Mouse (Mus musculus) MEL (cell line): ENCODE measurements around the gene Ppp2r5e. TPM values are rescaled to one million over a fixed set of nuclear protein-coding genes. Genes with fewer than 3 reads are reported as not detected.

ENCODE experiments used
- DNase-seq: peaks from one replicate; pipeline ENCODE4 v3.0.0; 2011; ENCODE audit warnings: low read depth, low spot score
- H3K27ac ChIP-seq: 2 replicates; pipeline ENCODE4 v1.5.1; 2012; ENCODE audit warnings: low read depth, mild to moderate bottlenecking, control low read depth, low read length, moderate library complexity; ENCODE audit not compliant: control insufficient read depth
- H3K27me3 ChIP-seq, 2 experiments: fragments of 150-350 bp in 1 of 2; sonication (generic) in 1 of 2; 2 replicates each; pipeline ENCODE4 v1.6.1; 2012; ENCODE audit warnings: low read length in 2 of 2, mild to moderate bottlenecking in 2 of 2, improper control_type of control experiment in 1 of 2, moderate library complexity in 1 of 2; ENCODE audit not compliant: insufficient read depth in 2 of 2, control insufficient read depth in 1 of 2
- H3K36me3 ChIP-seq, 2 experiments: 2 replicates each; pipeline ENCODE4 v1.6.1; 2012 to 2014; ENCODE audit warnings: low read length in 2 of 2, improper control_type of control experiment in 1 of 2, inconsistent platforms in 1 of 2, mild to moderate bottlenecking in 1 of 2; ENCODE audit not compliant: insufficient read depth in 2 of 2, control insufficient read depth in 1 of 2
- H3K4me1 ChIP-seq, 2 experiments: fragments of 150-350 bp in 1 of 2; sonication (generic) in 1 of 2; 2 replicates each; pipeline ENCODE4 v1.6.1; 2012; ENCODE audit warnings: low read length in 2 of 2, improper control_type of control experiment in 1 of 2, mild to moderate bottlenecking in 1 of 2; ENCODE audit not compliant: insufficient read depth in 2 of 2, control insufficient read depth in 1 of 2
- H3K4me3 ChIP-seq, 2 experiments: fragments of 150-350 bp in 1 of 2; sonication (generic) in 1 of 2; 2 replicates each; pipeline ENCODE4 v1.5.1; 2012; ENCODE audit warnings: low read depth in 2 of 2, low read length in 2 of 2, mild to moderate bottlenecking in 2 of 2, moderate library complexity in 2 of 2, control low read depth in 1 of 2, improper control_type of control experiment in 1 of 2; ENCODE audit not compliant: control insufficient read depth in 1 of 2, insufficient read depth in 1 of 2
- H3K79me2 ChIP-seq: 2 replicates; pipeline ENCODE4 v1.6.1; 2012; ENCODE audit warnings: mild to moderate bottlenecking, low read length, moderate library complexity; ENCODE audit not compliant: control insufficient read depth, poor library complexity, insufficient read depth
- H3K9ac ChIP-seq: 2 replicates; pipeline ENCODE4 v1.6.1; 2012; ENCODE audit warnings: low read depth, mild to moderate bottlenecking, control low read depth, low read length, moderate library complexity; ENCODE audit not compliant: control insufficient read depth, poor library complexity, severe bottlenecking
- H3K9me3 ChIP-seq: fragments of 150-350 bp; sonication (generic); replicated peaks from 2 replicates; pipeline ENCODE4 v1.6.1; 2012; ENCODE audit warnings: mild to moderate bottlenecking, low read length, improper control_type of control experiment, moderate library complexity; ENCODE audit not compliant: insufficient read depth
- BHLHE40 ChIP-seq: IDR thresholded peaks from 2 replicates; pipeline ENCODE4 v1.6.1; 2012; ENCODE audit warnings: low read depth, mild to moderate bottlenecking, inconsistent platforms, low read length, improper control_type of control experiment, borderline replicate concordance
- ELF1 ChIP-seq: IDR thresholded peaks from 2 replicates; pipeline ENCODE4 v1.6.1; 2014; ENCODE audit warnings: low read depth, mild to moderate bottlenecking, inconsistent platforms, low read length, improper control_type of control experiment, moderate library complexity
- ETS1 ChIP-seq: IDR thresholded peaks from 2 replicates; pipeline ENCODE4 v1.6.1; 2012; ENCODE audit warnings: low read depth, mild to moderate bottlenecking, inconsistent platforms, low read length, improper control_type of control experiment, moderate library complexity
- GABPA ChIP-seq: IDR thresholded peaks from 2 replicates; pipeline ENCODE4 v1.6.1; 2012; ENCODE audit warnings: low read depth, mild to moderate bottlenecking, inconsistent platforms, low read length, improper control_type of control experiment, moderate library complexity
- GATA1 ChIP-seq: IDR thresholded peaks from 2 replicates; pipeline ENCODE4 v1.6.1; 2011; ENCODE audit warnings: low read depth, low read length, improper control_type of control experiment
- HCFC1 ChIP-seq: IDR thresholded peaks from 2 replicates; pipeline ENCODE4 v1.6.1; 2012; ENCODE audit warnings: low read depth, mild to moderate bottlenecking, inconsistent platforms, low read length, improper control_type of control experiment, moderate library complexity
- JUND ChIP-seq: IDR thresholded peaks from 2 replicates; pipeline ENCODE4 v1.6.1; 2011; ENCODE audit warnings: low read depth, mild to moderate bottlenecking, improper control_type of control experiment, low read length
- MAFK ChIP-seq: IDR thresholded peaks from 2 replicates; pipeline ENCODE4 v1.6.1; 2011; ENCODE audit warnings: low read depth, mild to moderate bottlenecking, low read length, improper control_type of control experiment, borderline replicate concordance
- MXI1 ChIP-seq: IDR thresholded peaks from 2 replicates; pipeline ENCODE4 v1.6.1; 2011; ENCODE audit warnings: mild to moderate bottlenecking, low read depth, low read length, improper control_type of control experiment
- MYC ChIP-seq: IDR thresholded peaks from 2 replicates; pipeline ENCODE4 v1.6.1; 2011; ENCODE audit warnings: low read depth, mild to moderate bottlenecking, low read length, improper control_type of control experiment, moderate library complexity
- NELFE ChIP-seq: IDR thresholded peaks from 2 replicates; pipeline ENCODE4 v1.6.1; 2011; ENCODE audit warnings: low read depth, low read length, improper control_type of control experiment
- POLR2A ChIP-seq, 2 experiments: IDR thresholded peaks; 2 replicates each; pipeline ENCODE4 v1.6.1; 2011 to 2012; ENCODE audit warnings: low read length in 2 of 2, mild to moderate bottlenecking in 2 of 2, control low read depth in 1 of 2, improper control_type of control experiment in 1 of 2, low read depth in 1 of 2, moderate library complexity in 1 of 2; ENCODE audit not compliant: control insufficient read depth in 1 of 2, insufficient read depth in 1 of 2, poor library complexity in 1 of 2
- POLR2AphosphoS2 ChIP-seq: IDR thresholded peaks from 2 replicates; pipeline ENCODE4 v1.6.1; 2011; ENCODE audit warnings: low read length, improper control_type of control experiment
- RCOR1 ChIP-seq: IDR thresholded peaks from 2 replicates; pipeline ENCODE4 v1.6.1; 2012; ENCODE audit warnings: low read depth, mild to moderate bottlenecking, inconsistent platforms, low read length, improper control_type of control experiment
- SMC3 ChIP-seq: IDR thresholded peaks from 2 replicates; pipeline ENCODE4 v1.6.1; 2011; ENCODE audit warnings: low read depth, low read length, improper control_type of control experiment
- TAL1 ChIP-seq: IDR thresholded peaks from 2 replicates; pipeline ENCODE4 v1.6.1; 2012; ENCODE audit warnings: mild to moderate bottlenecking, inconsistent platforms, low read length, moderate library complexity, mixed read lengths
- ZC3H11A ChIP-seq: IDR thresholded peaks from 2 replicates; pipeline ENCODE4 v1.6.1; 2012; ENCODE audit warnings: low read depth, mild to moderate bottlenecking, inconsistent platforms, low read length, improper control_type of control experiment
- ZKSCAN1 ChIP-seq: IDR thresholded peaks from 2 replicates; pipeline ENCODE4 v1.6.1; 2012; ENCODE audit warnings: low read depth, mild to moderate bottlenecking, inconsistent platforms, low read length, improper control_type of control experiment, moderate library complexity
- ZMIZ1 ChIP-seq: IDR thresholded peaks from 2 replicates; pipeline ENCODE4 v1.6.1; 2012; ENCODE audit warnings: low read depth, mild to moderate bottlenecking, inconsistent platforms, low read length, improper control_type of control experiment, moderate library complexity
- ZNF384 ChIP-seq: IDR thresholded peaks from 2 replicates; pipeline ENCODE4 v1.6.1; 2012; ENCODE audit warnings: low read depth, mild to moderate bottlenecking, inconsistent platforms, low read length, improper control_type of control experiment
- polyA plus RNA-seq, 2 experiments: library from polyadenylated mRNA; stranded (reverse) in 1 of 2; unstranded in 1 of 2; fragments of >175 nt in 1 of 2; fragments of >200 nt in 1 of 2; gene quantifications; 2 replicates each; pipeline versions ENCODE4 v1.2.1 to v1.2.4; 2012; ENCODE audit warnings: low replicate concordance in 2 of 2, low read depth in 1 of 2; ENCODE audit not compliant: insufficient read length in 2 of 2, insufficient read depth in 1 of 2, missing spikeins in 1 of 2
- total RNA-seq: library from RNA; depleted of rRNA; stranded (reverse); fragments of 300-350 nt; gene quantifications from 2 replicates; pipeline ENCODE4 v1.2.3, GENCODE M21; 2012

The Ppp2r5e gene
- total and polyA plus RNA-seq, 3 experiments, result 9.0 to 200 (median 21.3) TPM

- Histone ChIP-seq H3K79me2 (peaks cover 38% of the 10 kb centered on the region), H3K27me3 (no peaks in the 10 kb centered on the region), H3K9ac (no peak overlapping the region), H3K4me3 (no peak overlapping the region), H3K4me1 (peaks cover 16% of the 10 kb centered on the region in 2 experiments), H3K9me3 (no peaks in the 10 kb centered on the region), H3K27ac (no peak overlapping the region), H3K36me3 (peaks cover 0 to 29% of the 10 kb centered on the region in 2 experiments; a peak in 2 of 4 replicates)
- peak; percentile 38 for DNase-seq
- no peak for TF ChIP-seq GATA1
- TF ChIP-seq TAL1, result no peak
- TF ChIP-seq BHLHE40, result no peak
Measured at GRCm38 (mm10) chr12:75533145-75533544, 62.9 kb downstream of the Ppp2r5e start.

DNA sequence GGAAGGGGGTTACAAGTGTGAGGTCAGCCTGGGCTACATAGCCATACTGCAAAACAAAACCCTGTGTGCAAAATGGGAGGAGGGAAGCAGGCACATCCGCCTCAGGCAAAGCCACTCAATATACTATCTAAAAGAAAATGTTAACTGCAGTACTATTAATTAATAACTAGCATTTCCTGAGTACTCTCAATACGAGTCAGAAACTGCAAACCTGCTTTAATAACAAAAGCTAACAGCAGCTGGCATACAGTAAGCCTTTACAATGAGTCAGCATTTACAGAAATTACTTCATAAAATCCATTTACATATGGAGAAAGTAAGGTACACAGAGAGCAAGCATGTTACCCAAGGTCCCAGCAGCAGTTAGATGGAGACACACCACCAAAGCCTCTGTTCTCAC lies 64.2 kb downstream of the Ppp2r5e start:
- H3K36me3 ChIP-seq, result peaks cover 0 to 27% of the 10 kb centered on the region in 2 experiments; a peak in 2 of 4 replicates
- no peak overlapping the region for H3K9ac ChIP-seq
- DNase-seq, result no peak
- H3K79me2 ChIP-seq, result peaks cover 37% of the 10 kb centered on the region
- peak; percentile 74 for TF ChIP-seq ETS1
- no peak for TF ChIP-seq ZNF384
- TF ChIP-seq GABPA, result peak; percentile 38; the same call in 1 of the 2 replicates
- TF ChIP-seq ZMIZ1, result no peak
- TF ChIP-seq MAFK, result peak; percentile 65
- no peaks in the 10 kb centered on the region for H3K9me3 ChIP-seq
- no peak overlapping the region for H3K4me3 ChIP-seq
- no peak overlapping the region for H3K27ac ChIP-seq
- H3K27me3 ChIP-seq, result no peaks in the 10 kb centered on the region
- peaks cover 8 to 19% of the 10 kb centered on the region in 2 experiments for H3K4me1 ChIP-seq

- no peaks in the 10 kb centered on the region for H3K9me3 ChIP-seq
- no peaks in the 10 kb centered on the region for H3K27me3 ChIP-seq
- H3K27ac ChIP-seq, result no peak overlapping the region
- peaks cover 26% of the 10 kb centered on the region for H3K79me2 ChIP-seq
- H3K36me3 ChIP-seq, result peaks cover 0 to 23% of the 10 kb centered on the region in 2 experiments; a peak in 2 of 4 replicates
- no peak overlapping the region for H3K4me3 ChIP-seq
- peaks cover 4 to 27% of the 10 kb centered on the region in 2 experiments for H3K4me1 ChIP-seq
- H3K9ac ChIP-seq, result no peak overlapping the region
- TF ChIP-seq BHLHE40 (no peak), ZKSCAN1 (no peak), HCFC1 (no peak), ETS1 (no peak), MXI1 (no peak), RCOR1 (no peak), NELFE (no peak), MAFK (no peak), JUND (no peak), MYC (no peak), ELF1 (no peak), ZC3H11A (no peak), SMC3 (no peak), POLR2A (IDR thresholded peaks at IDR 0.05; ENCODE audit: control insufficient read depth in 1 of 2, insufficient read depth in 1 of 2, low read depth in 1 of 2, low read length in 2 of 2, poor library complexity in 1 of 2) (no peak), POLR2AphosphoS2 (no peak)
- peak; percentile 35 for DNase-seq
Measured at GRCm38 (mm10) chr12:75528857-75529808, 66.9 kb downstream of the Ppp2r5e start.
